Mouse (Mus musculus) liver, adult 2 months (tissue): ENCODE results near the gene Arhgef1.

Experiments used
- CTCF ChIP-seq: fragments of 200-500 bp; IDR thresholded peaks from 2 replicates; pipeline ENCODE4 v1.5.1; 2011; ENCODE audit warnings: low read depth, low read length, control low read depth
- POLR2A ChIP-seq: fragments of 200-500 bp; IDR thresholded peaks from 2 replicates; pipeline ENCODE4 v1.6.1; 2011; ENCODE audit warnings: low read length, control low read depth; ENCODE audit not compliant: insufficient read depth; ENCODE audit errors: extremely low read depth

GRCm38 (mm10) chr7:24954450-24954849 is 51.7 kb downstream of the Arhgef1 start:
- no peak for TF ChIP-seq POLR2A
- TF ChIP-seq CTCF = no peak
